Mouse (Mus musculus): Measurements from ENCODE around the gene Sept8. TPM values are rescaled to one million over a fixed set of nuclear protein-coding genes. Genes with fewer than 3 reads are reported as not detected.

Gene Sept8
- polyA plus RNA-seq, 1 experiment from 2014 or later = 23.3 TPM

DNA sequence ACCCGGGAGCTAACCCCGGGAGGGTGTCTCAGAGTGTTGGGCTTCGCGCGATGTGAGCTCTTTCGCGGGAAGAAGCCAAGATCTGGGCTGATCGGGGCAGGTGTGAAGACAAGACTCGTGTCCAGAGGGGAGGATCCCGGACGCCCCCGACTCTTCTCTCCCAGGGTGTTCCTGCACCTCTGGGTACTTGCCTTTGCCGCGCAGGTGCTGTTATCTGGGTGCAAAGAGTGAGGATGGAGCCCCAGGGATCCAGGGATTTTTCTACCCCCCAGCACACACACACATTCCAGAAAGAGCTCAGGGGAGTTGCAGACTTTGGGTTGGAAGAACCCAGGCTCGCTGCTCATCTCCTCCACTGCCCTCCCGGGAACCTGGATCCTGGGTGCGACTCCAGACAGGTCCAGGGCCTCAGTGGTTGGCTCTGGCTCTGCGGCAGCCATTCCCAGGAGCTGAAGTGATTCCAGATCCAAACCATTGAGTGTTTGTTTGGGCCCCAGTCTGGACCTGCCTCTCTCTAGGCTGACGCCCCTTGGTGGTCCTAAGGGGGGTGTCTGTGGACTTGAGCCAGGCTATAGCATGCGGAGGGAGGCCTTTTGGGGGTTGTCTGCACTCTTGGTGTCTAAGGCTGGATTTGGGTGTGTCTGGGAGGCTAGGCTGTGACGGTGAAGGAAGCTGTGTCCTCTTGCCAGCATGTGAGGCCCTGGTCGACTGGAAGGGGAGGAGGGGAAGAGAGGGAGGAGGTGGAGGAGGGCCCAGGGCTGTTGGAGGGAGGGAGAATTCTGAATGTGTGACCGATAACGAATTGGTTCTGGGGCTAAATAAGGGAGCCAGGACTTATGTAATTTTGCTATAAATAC lies 1.3 kb downstream of the Sept8 start:
- ATAC-seq (ENCODE audit: low FRiP score) = peak; percentile 56
- Histone ChIP-seq H3K4me1 (peaks cover 45% of the 10 kb centered on the region), H3K27me3 (replicated peaks) (no peaks in the 10 kb centered on the region), H3K4me2 (peak overlapping the region; percentile 87), H3K4me3 (replicated peaks) (peak overlapping the region; percentile 78), H3K27ac (replicated peaks) (peak overlapping the region; percentile 81), H3K9me3 (replicated peaks) (no peaks in the 10 kb centered on the region), H3K36me3 (no peaks in the 10 kb centered on the region), H3K9ac (replicated peaks) (peak overlapping the region; percentile 88)
- 3% methylated on average over 24 of the region's 24 CpGs for whole genome bisulfite sequencing

GRCm38 (mm10) chr11:53521120-53521820 lies 2.2 kb downstream of the Sept8 start:
- no peaks in the 10 kb centered on the region for H3K9me3 ChIP-seq (replicated peaks)
- H3K4me2 ChIP-seq = peak overlapping the region; percentile 87
- WGBS = 36% methylated on average over 16 of the region's 16 CpGs
- H3K9ac ChIP-seq (replicated peaks) = peak overlapping the region; percentile 88; the same call in 1 of the 2 replicates
- no peaks in the 10 kb centered on the region for H3K27me3 ChIP-seq (replicated peaks)
- ATAC-seq (ENCODE audit: low FRiP score) = no peak
- H3K4me1 ChIP-seq = peaks cover 45% of the 10 kb centered on the region
- H3K36me3 ChIP-seq = no peaks in the 10 kb centered on the region
- H3K4me3 ChIP-seq (replicated peaks) = peak overlapping the region; percentile 78
- peak overlapping the region; percentile 81 for H3K27ac ChIP-seq (replicated peaks)

DNA sequence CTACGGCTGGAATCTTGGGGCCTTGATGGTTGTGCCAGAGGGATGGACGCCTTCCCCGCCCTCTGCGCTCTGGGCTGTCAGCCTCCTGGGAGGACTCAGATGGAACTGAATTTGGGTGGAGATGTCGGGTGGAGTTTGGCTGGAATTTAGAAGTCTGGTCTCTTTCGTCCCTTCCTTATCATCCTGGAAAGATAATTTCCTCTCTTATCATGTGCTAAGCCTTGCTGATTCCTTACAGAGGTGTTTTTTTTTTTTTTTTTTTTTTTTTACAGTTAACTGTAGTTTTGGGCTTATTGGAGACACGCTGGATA lies 2.7 kb downstream of the Sept8 start:
- ATAC-seq (ENCODE audit: low FRiP score) = no peak
- Histone ChIP-seq H3K4me3 (replicated peaks) (peak overlapping the region; percentile 78; the same call in 1 of the 2 replicates), H3K4me2 (peak overlapping the region; percentile 87), H3K9ac (replicated peaks) (no peak overlapping the region), H3K27me3 (replicated peaks) (no peaks in the 10 kb centered on the region), H3K4me1 (peaks cover 45% of the 10 kb centered on the region), H3K9me3 (replicated peaks) (no peaks in the 10 kb centered on the region), H3K27ac (replicated peaks) (no peak overlapping the region), H3K36me3 (no peaks in the 10 kb centered on the region)
- 84% methylated on average over 7 of the region's 7 CpGs for WGBS

GRCm38 (mm10) chr11:53522362-53522761 lies 3.3 kb downstream of the Sept8 start:
- no peak overlapping the region for H3K4me2 ChIP-seq
- no peak overlapping the region for H3K27ac ChIP-seq (replicated peaks)
- ATAC-seq (ENCODE audit: low FRiP score) = no peak
- H3K27me3 ChIP-seq (replicated peaks) = no peaks in the 10 kb centered on the region
- no peak overlapping the region for H3K4me3 ChIP-seq (replicated peaks)
- peaks cover 45% of the 10 kb centered on the region for H3K4me1 ChIP-seq
- H3K9me3 ChIP-seq (replicated peaks) = no peaks in the 10 kb centered on the region
- H3K36me3 ChIP-seq = no peaks in the 10 kb centered on the region
- no peak overlapping the region for H3K9ac ChIP-seq (replicated peaks)
- 91% methylated on average over 3 of the region's 3 CpGs for WGBS

- Histone ChIP-seq H3K9ac (replicated peaks) (no peak overlapping the region), H3K27me3 (replicated peaks) (no peaks in the 10 kb centered on the region), H3K4me1 (peaks cover 47% of the 10 kb centered on the region), H3K4me3 (replicated peaks) (no peak overlapping the region), H3K27ac (replicated peaks) (no peak overlapping the region), H3K9me3 (replicated peaks) (no peaks in the 10 kb centered on the region), H3K36me3 (no peaks in the 10 kb centered on the region), H3K4me2 (no peak overlapping the region)
- WGBS = 66% methylated on average over 9 of the region's 9 CpGs
- no peak for ATAC-seq (ENCODE audit: low FRiP score)
These were observed 3.9 kb downstream of the Sept8 start for GRCm38 (mm10) chr11:53522930-53523329.

- Histone ChIP-seq H3K4me3 (replicated peaks) (no peak overlapping the region), H3K4me1 (peaks cover 55% of the 10 kb centered on the region), H3K9ac (replicated peaks) (no peak overlapping the region), H3K27me3 (replicated peaks) (no peaks in the 10 kb centered on the region), H3K27ac (replicated peaks) (no peak overlapping the region), H3K36me3 (no peaks in the 10 kb centered on the region), H3K9me3 (replicated peaks) (no peaks in the 10 kb centered on the region), H3K4me2 (no peak overlapping the region)
- ATAC-seq (ENCODE audit: low FRiP score) = no peak
- 83% methylated on average over 14 of the region's 14 CpGs for WGBS
These were observed 4.7 kb downstream of the Sept8 start for GRCm38 (mm10) chr11:53523545-53524405.

DNA sequence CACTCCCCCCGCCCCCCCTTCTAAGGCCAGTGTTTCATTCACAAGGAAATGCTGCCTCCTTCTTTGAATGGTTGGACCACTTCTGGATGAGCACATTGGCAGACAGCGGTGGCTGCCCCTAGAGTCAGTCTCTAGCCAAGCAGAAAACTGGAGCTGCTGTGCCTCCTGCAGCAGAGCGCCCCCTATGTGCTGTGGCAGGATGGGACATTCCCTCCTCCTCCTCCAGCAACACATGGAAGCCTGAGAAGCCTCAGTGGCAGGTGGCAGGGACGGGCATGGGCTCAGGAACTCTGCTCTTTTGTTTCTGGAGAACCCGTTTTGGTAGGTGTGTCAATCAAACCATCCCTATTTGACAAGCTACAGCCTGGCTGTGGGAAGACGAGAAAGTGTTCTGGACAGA lies 5.8 kb downstream of the Sept8 start:
- 82% methylated on average over 6 of the region's 6 CpGs for WGBS

DNA sequence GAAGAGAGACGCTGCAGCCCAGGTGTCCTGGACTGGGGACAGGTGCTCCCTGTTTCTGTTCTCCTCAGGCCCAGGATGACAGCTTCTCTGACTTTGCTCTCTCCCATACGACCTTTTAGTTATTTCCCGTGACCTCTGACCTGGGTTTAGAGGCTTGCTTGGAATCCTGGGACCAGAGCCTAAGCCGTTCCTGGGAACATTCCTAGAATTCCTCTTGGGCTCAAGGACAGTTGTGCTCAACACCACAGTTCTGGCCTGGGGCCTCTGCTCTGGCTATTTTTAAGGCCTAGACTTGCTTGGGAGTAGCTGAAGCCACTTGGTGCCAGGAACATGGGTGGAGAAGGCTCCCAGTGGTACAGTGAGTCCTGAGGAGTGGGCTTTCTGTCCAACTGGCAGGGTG lies 6.4 kb downstream of the Sept8 start:
- Histone ChIP-seq H3K4me3 (replicated peaks) (no peak overlapping the region), H3K27me3 (replicated peaks) (no peaks in the 10 kb centered on the region), H3K36me3 (no peaks in the 10 kb centered on the region), H3K4me1 (peaks cover 52% of the 10 kb centered on the region), H3K4me2 (no peak overlapping the region), H3K9me3 (replicated peaks) (no peaks in the 10 kb centered on the region), H3K27ac (replicated peaks) (no peak overlapping the region), H3K9ac (replicated peaks) (no peak overlapping the region)
- 65% methylated on average over 4 of the region's 4 CpGs for WGBS
- no peak for ATAC-seq (ENCODE audit: low FRiP score)

More for the DNA sequence above, 5.8 kb downstream of the Sept8 start:
- Histone ChIP-seq H3K27ac (replicated peaks) (no peak overlapping the region), H3K4me3 (replicated peaks) (no peak overlapping the region), H3K27me3 (replicated peaks) (no peaks in the 10 kb centered on the region), H3K9me3 (replicated peaks) (no peaks in the 10 kb centered on the region), H3K4me2 (no peak overlapping the region), H3K9ac (replicated peaks) (no peak overlapping the region), H3K36me3 (no peaks in the 10 kb centered on the region), H3K4me1 (peaks cover 57% of the 10 kb centered on the region)
- no peak for ATAC-seq (ENCODE audit: low FRiP score)

DNA sequence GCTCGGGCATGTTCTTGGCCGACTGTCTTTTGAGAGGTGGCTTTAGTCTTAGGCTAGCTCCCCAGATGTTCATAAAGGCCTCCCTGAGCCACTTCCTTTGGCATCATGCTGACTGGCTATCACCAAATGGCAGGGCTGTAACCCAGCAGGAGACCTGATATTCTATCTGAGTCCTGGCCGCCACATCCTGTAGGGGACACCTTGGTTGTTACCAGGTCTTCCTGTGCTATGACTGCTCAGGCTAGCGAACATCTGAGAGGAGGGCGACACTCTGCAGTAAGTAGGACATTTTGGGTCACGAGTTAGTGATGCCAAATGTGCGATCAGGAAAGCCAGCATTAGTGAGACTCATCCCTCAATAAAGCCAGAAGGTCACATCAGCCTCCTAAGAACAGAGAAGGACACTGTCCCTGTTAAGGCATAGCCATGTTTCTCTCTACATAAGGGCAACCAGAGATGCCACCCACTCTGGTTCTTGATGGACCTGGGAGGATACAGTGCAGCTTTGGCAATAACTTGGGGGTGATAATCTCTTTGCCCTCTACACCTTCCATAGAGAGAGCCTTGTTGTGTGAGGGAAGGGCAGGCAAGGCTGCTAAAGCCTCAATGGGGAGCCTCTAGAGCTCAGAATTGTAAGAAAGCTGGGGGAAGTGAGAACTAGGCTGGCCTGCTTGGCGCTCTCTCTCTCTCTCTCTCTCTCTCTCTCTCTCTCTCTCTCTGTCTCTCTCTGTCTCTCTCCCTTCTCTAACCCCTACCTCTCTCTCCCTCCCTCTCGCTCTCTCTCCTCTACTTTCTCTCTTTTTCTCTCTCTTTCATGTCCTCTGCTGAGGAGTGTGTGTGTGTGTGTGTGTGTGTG lies 9.6 kb downstream of the Sept8 start:
- no peaks in the 10 kb centered on the region for H3K9me3 ChIP-seq (replicated peaks)
- H3K4me2 ChIP-seq = no peak overlapping the region
- H3K27me3 ChIP-seq (replicated peaks) = no peaks in the 10 kb centered on the region
- WGBS = 74% methylated on average over 9 of the region's 9 CpGs
- peaks cover 3% of the 10 kb centered on the region for H3K36me3 ChIP-seq
- no peak overlapping the region for H3K4me3 ChIP-seq (replicated peaks)
- no peak overlapping the region for H3K9ac ChIP-seq (replicated peaks)
- no peak overlapping the region for H3K27ac ChIP-seq (replicated peaks)
- ATAC-seq (ENCODE audit: low FRiP score) = no peak
- peaks cover 23% of the 10 kb centered on the region for H3K4me1 ChIP-seq

- H3K27me3 ChIP-seq (replicated peaks) = no peaks in the 10 kb centered on the region
- H3K9me3 ChIP-seq (replicated peaks) = no peaks in the 10 kb centered on the region
- H3K4me3 ChIP-seq (replicated peaks) = no peak overlapping the region
- no peak overlapping the region for H3K9ac ChIP-seq (replicated peaks)
- WGBS = 62% methylated on average over 6 of the region's 6 CpGs
- peaks cover 8% of the 10 kb centered on the region for H3K36me3 ChIP-seq
- H3K4me2 ChIP-seq = no peak overlapping the region
- ATAC-seq (ENCODE audit: low FRiP score) = no peak
- H3K27ac ChIP-seq (replicated peaks) = no peak overlapping the region
- H3K4me1 ChIP-seq = peaks cover 19% of the 10 kb centered on the region
These were observed 10.1 kb downstream of the Sept8 start for GRCm38 (mm10) chr11:53529253-53529557.

GRCm38 (mm10) chr11:53530001-53530400 lies 10.9 kb downstream of the Sept8 start:
- no peak overlapping the region for H3K9ac ChIP-seq (replicated peaks)
- H3K27me3 ChIP-seq (replicated peaks) = no peaks in the 10 kb centered on the region
- peaks cover 16% of the 10 kb centered on the region for H3K36me3 ChIP-seq
- H3K4me3 ChIP-seq (replicated peaks) = no peak overlapping the region
- H3K27ac ChIP-seq (replicated peaks) = no peak overlapping the region
- no peaks in the 10 kb centered on the region for H3K9me3 ChIP-seq (replicated peaks)
- ATAC-seq (ENCODE audit: low FRiP score) = no peak
- H3K4me1 ChIP-seq = peaks cover 19% of the 10 kb centered on the region
- H3K4me2 ChIP-seq = no peak overlapping the region
- 90% methylated on average over 9 of the region's 9 CpGs for WGBS
